Mouse (Mus musculus) cerebellum, adult 9-10 months (tissue): ENCODE measurements at regions not wholly inside any gene's neighbourhood (a gene's known extent, or its start where the extent isn't known, plus 50 kb on each side); places are given as distances from the start of the nearest gene placed in this dataset.

ENCODE experiments used
- DNase-seq: peaks from one replicate; pipeline ENCODE4 v3.0.0; 2022

DNA sequence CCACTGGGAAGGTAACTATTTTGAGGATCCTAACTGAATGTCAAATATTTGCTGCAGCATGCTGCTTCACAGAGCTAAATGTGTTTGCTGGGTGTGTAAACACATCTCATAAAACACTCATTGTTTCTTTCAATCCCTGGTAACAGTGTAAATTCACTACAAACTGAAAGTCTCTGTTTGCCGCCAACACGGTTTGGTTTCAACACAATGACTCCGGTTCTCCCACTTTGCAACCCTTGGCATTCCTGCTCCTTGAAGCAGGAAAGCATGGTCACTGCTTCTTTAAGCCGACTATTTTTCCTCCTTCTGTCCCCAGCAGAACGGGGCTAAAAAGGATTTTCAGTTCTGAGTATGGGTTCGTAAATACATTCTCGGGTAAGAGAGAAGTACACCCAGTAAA is 328.3 kb downstream of the Klf6 start:
- DNase-seq, result no peak

DNA sequence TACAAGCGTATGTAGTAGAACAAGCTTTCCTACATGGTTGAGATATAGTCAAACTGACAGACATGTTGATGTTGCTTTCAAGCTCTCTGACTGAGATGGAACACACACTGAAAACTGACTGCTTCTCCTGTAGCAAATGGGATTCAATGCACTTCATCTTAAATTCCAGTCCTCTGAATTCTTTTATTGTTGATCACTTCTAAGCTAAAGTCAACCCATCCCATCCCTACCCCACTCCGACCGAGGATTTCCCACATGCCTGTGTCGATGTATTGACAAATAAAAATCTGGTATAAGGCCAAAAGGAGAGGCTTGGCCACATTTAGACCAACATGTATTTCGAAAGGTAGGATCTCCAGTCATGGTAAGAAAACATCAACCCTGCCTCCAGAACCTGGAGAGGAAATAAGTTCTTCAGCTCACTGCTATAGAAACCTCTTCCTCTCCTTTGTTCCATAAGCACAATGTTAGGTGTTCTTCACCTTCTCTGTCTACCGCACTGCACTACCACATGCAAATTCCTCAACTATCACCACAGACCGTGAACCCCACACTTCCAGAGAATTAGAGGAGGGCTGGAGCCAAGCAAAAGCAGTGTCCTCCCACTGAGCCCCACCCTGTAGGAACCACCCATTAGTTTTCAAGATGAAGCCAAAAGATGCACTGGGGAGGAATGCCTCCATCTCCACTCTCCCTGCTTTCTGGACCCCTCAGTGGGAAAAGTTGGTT is 330.1 kb downstream of the Klf6 start:
- DNase-seq, result no peak

DNA sequence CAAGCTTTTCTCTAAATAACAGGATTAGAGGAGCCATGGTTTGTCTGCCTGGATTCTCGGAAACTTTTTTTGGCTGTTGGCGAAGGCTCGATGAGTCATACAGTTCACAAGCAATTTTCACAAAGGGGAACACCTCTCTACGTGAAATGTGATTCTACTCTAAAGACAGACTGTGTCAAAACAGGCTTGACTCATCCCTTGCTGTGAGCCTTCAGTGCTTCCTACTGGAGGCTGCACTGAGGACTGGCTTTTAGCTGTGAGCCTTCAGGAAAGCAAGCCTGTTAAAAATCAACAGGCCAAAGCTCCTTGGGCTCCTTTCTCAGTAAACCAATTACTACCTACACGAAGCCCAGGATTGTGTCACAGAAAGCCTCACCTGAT is 330.6 kb downstream of the Klf6 start:
- DNase-seq, result no peak

DNA sequence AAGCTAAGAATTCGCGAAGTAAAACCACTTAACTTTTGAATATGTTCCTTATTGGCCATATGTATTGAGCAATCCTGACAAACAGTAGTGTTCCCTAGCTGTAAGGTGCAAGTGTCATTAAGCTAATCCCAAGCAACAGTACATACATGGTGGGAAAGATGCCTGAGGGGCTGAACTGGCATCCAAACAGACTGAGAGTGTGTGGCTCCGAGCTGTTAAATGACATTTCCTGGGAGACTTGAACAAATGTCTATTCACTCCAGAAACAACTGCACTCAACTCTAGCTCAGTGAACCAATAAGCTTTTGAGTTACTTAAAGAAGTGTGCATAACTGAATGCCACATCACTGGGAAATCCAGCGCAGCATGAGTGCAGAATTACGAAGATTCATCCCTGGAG is 335.4 kb downstream of the Klf6 start:
- DNase-seq, result no peak

DNA sequence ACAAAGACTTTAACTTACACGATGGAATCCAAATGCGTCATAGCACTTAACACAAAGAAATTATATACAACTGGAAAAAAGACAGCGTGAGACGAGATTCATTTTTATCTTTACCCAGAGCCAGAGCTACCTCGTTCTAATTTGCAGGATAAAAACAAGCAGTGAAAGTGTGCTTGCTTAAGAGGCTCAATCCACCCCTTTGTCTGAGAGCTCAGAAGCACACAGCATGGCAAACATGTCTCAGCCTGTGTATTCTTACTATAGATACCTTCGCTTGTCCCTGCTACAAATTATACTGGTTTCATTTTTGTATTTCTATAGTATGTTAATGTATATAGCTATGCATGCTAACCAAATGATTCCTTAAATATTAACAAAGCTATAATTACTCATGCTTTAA is 337.8 kb downstream of the Klf6 start:
- no peak for DNase-seq

DNA sequence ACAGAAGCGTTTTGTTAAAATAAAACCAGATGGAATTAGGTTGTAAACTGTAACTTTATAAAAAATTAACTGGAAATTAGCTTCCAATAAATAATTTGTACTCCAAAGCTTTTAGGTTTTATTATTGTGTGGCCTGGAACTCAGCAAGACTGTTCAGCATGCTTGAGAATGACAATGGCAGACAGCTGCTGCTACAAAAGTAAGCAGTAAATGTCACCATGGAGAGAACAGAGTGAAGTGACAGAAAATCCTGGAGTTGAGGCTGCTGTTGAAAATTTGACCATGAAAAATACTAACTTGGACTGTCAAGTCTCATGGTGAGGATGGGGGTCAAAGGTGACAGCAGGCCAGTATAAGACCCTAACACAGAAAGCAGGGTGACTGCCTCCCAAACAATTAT is 340.2 kb downstream of the Klf6 start:
- no peak for DNase-seq

DNA sequence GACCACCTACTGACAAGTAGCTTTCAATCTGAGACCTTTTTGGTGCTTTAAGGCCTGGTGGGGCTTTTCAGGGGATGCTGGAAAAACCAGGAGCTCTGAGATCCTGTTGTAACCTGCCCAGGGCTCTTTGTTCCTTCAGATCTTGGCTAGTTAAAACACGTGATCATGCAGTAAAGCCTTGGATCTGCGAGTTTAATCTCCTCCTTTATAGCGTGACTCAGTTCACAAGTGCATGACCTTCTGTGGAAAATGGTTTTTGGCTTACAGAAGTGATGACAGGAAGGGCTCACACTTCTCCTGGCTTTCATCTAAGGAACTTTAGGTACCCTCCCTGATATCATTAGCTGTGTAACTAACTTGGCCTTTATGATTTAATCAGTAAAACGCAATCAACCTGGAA is 343.1 kb upstream of the Pitrm1 start:
- DNase-seq, result no peak

DNA sequence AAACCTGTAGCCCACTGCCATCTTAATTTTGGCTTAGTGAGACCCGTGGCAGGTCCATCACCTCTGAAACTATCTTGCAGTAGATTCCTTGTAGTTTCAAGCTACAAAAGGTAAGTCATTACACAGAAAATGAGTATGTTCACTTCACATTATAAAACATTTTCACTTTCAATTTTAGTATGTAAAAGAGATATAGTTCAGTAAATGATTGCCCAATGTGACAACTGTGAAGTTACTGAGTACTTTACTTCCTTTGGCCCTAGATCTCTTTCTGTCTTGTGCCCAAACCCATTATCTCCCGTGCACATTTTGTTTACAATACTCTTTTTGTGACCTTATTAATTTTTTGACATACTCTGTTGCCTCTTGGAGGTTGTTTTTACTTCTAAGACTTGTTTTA is 335.4 kb upstream of the Pitrm1 start:
- DNase-seq, result no peak

DNA sequence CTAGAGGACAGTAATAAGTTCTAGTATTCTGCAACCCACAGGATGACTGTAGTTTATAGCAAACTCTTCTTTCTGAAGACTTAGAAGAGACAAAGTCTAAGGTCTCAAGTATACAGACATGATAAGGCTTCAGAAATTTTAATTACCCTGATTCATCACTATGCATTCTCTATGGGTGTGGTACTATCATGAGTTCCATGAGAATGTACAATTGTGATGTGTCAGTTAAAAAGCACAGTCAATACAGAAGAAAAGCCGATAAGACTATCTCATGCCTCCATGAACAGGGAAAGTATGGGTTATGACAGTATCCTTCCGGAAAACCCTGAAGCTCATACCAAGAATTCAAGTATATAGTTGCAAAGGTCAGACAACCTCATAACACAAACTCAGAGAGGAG is 333.8 kb upstream of the Pitrm1 start:
- DNase-seq, result no peak

DNA sequence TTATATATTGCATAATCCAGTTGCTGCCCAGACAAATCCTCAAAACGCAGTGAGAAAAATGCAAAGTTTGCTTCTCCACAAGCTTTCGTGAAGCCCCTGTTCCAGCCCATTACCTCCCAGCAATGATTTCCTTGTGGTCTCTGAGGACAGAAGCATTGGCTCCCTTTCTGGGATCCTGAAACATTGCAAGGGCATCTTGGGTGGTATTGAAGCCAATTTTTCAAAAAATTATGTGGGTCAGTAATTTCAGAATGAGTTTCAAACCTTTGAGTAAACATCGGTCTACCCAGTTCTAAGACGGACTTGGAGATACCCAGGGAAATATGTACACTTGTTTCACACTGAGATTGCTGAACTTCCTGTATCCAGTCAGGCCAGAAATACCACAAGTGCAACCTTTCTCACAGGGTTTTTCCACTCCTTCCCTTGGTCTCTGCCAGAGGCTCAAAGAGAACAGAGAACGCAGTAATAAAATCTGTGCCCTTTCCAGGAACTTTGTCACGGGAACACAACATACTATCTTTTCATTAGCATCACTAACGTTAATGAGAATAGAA is 321.8 kb upstream of the Pitrm1 start:
- DNase-seq, result no peak

DNA sequence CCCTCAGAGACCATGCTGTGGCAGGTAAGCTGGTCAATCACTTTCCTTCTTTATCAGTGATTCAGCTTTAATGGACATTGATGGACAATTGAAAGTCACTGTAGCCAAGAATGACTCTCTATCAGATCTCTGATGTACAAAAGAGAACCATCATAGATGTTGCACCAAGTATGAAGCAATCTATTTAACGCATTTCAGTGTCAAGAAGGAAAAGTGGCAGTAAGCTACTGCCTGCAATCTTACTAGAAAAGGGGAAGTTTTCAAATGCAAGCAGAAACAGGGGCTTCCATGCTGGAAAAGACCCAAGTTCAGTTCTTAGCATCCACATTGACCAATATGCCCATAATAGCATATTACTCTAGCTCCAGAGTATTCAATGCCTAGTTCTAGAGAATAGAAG is 319.7 kb upstream of the Pitrm1 start:
- no peak for DNase-seq

DNA sequence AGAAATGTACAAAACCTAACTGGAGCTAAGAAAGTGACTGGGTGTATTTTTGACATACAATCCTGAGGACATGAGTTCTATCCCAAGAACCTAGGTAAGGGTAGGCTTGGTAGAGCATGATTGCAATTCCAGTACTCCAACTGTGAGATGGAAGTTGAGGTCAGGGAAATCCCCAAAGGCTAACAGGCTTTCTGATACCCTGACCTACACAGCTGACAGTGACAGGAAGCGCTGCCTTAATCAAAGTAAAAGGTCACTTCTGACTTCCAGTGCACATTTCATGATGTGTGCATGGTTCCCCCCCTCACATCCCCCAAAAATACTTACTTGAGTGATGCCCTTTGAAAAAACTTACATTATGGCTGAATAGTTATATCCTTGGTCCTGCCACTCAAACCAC is 312.6 kb upstream of the Pitrm1 start:
- no peak for DNase-seq

DNA sequence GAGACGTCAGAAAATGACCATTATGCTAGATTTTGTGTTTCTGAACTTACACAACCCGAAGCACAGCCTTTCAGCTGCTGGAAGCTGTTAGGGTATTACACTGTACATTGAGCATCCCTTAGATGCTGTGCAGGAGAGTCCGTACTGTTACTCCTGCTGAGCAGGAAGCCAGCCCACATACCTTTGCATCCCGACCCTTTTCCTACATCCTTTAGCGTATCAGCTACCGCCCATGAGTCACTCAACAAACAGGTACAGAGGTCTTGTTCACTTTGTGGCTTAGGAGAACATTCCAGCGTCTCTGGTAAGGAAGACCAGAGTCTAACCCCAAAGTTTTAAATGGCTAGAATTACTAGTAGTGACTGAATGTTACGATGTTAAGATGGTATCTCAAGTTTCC is 311.4 kb upstream of the Pitrm1 start:
- DNase-seq, result no peak

DNA sequence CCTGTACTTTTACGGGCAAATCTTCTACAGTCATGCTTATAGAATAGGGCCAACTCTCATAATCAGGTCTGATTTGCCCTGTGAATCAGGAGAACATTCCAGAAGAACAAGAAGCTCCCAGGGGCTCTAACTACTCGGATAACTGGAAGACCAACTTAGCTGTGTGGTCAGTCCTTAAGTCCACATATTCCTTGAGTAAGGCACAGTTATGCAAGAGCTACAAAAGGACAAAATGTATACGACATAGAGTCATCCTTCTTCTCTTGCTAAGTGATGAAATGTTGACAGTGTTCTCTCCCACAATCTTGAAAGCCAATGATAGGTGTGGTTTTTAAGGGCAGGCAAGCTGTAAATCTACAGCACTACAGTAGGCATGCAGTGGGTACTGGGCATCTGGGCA is 310.7 kb upstream of the Pitrm1 start:
- no peak for DNase-seq

DNA sequence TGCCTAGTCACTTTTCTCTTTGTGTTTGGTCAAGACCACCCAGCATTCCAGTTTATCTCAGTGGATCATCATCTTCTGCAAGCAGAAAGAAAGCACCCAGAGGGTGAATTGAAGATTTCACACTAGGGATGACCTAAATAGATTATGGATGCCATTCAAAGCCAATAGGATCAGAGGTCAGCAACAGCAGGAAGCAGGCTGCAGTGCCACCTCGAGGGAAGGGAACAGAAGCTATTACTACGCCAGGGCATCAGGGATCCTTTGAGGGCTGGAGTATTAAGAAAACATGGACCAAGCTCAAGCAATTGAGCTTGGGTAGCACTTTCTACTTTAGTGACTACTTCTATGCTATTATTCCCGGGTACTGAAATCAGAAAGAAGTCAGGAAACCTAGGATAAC is 307.1 kb upstream of the Pitrm1 start:
- no peak for DNase-seq

DNA sequence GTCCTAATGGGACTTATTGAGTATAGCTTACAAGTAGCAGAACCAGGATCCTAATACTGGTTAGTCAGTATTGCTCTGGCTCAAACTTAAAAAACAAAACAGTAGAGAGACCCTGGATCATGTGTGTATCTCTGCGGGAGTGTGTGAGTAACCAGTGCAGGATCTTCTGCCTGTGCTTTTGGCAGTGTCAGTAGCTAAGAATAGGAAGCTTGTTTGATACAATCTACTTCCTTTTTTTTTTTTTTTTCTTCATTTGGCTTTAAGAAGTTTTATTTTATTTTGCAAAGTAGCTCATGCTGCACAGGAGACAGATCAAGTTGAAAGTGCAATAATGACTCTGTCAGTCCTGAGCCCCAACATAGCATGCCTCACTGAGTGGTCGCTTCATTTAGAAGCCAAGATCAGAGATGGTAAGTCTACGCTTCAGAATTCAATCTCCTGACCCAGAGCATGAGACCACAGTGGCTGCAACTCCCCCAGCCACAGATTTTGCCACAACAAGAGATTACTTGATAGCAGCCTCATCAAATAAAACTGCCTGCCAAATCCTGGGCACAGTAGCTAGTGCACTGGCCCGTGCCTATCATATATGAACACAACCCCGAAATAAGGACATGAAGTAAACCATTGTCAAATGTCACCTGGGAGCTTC is 306.4 kb upstream of the Pitrm1 start:
- DNase-seq, result no peak

DNA sequence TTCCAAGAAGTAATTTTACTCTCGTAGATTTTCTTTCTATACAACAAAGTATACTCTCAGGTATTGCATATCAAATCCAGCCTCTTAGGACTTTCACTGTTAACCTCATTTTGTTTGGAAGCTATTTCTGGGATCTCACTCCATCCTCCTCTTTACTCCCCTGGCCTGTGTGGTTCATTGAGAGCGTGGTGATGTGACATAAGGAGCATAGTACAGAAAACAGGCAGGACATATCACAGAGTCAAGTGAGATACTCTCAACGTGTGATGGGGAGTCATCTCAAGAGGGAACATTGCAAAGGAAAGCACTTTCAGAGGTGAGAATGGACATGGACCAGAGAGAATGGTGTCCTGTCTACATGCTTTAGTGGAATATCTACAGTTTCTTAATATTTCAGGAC is 297.8 kb upstream of the Pitrm1 start:
- DNase-seq, result no peak

DNA sequence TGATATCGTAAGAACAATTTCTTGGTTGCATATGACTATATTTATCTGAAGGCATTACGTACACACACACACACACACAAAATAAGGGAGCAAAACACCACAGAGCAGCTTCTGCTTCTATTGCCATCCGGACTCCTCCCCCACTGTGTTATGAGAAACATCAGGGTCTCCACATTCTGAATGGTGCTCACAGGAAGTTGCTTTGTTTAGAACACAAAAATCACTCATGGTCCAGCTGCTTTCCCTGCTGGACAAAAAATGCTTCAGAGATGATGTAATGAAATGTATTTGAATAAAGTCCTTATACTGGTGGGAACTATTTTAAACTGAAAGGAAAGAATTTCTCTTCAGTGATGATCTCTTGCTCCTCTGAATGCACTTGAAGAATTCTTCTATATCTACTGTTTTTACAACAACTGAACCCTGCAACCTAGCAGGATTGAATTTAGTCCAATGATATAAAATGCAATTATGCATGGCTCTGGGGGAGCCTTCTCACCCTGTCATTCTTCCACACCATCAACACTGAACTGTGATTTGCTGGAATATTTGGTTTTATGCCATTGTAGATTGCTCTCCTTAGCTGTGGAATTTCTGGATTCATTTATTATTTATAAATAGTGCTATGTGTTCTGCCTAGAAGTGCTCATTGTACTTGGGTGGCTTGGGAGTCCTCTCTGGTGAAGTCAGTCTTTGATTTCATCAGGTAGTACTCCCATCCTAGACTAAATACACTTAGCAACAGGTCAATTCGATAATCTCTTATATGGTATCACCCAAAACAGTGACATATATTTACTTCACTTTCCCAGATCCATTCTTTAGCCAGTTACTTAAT is 296.7 kb upstream of the Pitrm1 start:
- DNase-seq, result no peak

DNA sequence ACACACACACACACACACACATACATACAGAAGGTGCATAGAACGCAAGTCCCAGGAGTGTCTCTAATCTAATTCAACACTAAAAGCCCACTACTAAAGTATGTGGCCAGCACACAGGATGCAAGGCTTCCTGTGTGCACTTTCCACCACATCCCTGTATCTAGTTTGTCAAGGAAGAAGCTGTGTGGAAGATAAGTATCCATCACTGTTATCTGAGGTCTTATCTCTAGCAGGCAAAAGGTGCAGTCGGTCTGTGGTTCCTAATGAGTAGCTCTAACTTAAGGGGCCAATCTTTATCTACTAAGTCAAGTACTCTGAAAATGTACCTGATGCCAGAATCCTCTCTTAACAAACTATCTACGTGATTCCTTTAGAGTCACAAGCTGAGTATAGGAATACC is 295.8 kb upstream of the Pitrm1 start:
- DNase-seq, result no peak

DNA sequence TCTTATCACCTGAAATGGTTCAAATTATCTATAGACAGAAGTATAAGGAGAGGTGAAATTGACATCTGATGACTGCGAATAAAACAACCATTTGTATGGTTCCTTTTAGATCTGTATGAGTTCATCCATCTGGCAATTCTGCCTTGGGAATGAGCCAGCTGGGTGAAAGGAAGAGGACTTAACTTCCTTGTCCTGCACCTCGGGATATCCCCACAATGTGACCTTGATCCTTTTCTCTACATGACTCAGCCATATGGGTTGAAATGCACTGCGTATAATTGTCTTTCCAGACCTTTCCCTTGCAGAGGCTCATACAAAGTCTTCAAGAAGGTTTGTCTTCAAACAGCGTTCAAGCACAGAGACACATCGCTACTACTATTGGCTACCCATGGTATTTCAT is 292.6 kb upstream of the Pitrm1 start:
- DNase-seq, result no peak

DNA sequence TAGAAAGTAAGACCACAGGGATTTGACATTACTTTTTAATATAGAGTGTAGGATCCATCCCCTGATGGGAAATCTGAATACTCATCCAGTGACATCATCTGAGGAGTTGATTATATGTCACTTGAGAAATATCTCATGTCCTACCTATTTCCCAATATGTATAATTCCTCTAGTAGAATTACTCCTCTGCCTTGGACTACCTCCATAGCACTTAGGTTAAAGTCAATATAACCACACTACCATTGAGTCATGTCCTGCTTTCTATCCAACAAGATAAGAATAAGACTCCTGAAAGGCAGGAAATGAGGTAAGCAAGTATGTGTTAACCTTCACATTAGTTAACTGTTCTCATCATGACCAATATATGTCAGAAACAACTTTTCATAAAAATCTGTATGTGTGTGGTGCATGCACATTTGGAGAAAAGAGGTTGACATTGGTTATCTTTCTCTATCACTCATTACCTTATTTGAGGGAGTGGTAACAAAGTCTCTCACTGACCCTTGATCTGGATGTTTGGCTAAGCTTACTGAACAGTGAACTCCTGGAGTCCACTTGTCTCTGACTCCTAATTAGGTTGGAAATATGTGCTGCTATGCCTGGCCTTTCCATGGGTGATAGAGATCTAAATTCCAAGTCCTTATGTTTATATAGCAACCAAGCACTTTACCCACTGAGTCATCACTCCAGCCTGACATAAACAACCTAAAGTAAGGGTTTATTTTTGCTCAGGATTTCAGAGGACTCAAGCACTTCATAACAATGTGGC is 292.0 kb upstream of the Pitrm1 start:
- DNase-seq, result no peak

DNA sequence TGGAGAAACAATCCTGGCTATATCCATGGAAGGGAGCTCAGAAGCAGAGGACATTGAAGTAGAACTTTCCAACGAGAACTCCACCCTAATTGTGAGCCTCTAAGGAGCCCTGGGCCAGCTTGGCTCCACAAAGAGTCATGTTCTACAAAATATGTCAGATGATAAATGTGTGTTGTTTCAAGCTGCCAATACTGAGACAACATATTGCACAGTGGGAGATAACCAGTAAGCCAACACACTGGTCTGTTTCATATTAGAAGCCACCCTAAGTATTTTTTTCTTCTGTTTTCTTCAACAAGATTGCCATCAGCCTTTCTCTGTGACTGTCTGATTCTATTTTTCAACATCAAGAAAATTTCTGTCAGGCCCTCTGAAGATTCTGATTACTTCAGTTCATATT is 289.5 kb upstream of the Pitrm1 start:
- DNase-seq, result no peak

DNA sequence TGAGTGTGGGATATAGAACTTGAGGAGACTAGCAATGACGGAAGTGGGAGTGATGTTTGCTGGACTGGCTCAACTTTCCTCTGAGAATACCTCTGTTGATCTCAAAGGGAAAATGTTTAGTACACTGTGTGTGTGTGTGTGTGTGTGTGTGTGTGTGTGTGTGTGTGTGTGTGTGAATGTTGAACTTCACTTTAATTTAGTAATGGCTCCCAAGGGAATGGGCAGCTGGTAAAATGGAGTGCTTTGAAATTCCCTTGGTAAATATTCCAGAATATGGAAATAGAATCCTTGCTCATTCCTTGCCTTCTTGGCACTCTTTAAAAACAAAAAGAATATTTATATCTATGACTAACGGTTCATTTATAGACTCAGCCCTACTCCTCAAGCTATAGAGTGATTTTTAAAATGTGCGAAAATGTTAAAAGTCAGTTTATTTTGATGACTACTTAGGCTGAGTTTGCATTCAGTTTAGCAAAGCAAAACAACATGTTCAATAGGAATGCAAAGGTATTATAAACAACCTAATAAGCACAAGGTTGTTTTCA is 287.6 kb upstream of the Pitrm1 start:
- no peak for DNase-seq
